Mouse (Mus musculus) spleen, postnatal 14 days (tissue): ENCODE results near the gene Ppcdc.

Experiments used
- DNase-seq, 2 experiments: peaks; one replicate each; pipeline ENCODE4 v3.0.0; 2021 to 2022; ENCODE audit warnings: low spot score in 2 of 2

Gene Ppcdc

GRCm38 (mm10) chr9:57360999-57361398 lies 78.9 kb downstream of the Ppcdc start:
- DNase-seq, result no peak

GRCm38 (mm10) chr9:57354377-57355183 lies 85.3 kb downstream of the Ppcdc start:
- no peak for DNase-seq

- DNase-seq, result no peak
These were observed 88.6 kb downstream of the Ppcdc start for GRCm38 (mm10) chr9:57351277-57351676.

- no peak for DNase-seq
These were observed 94.0 kb downstream of the Ppcdc start for GRCm38 (mm10) chr9:57345902-57346301.

- DNase-seq, result no peak
These were observed 96.2 kb downstream of the Ppcdc start for GRCm38 (mm10) chr9:57343752-57344151.

GRCm38 (mm10) chr9:57342906-57343474 lies 96.9 kb downstream of the Ppcdc start:
- DNase-seq, result no peak

GRCm38 (mm10) chr9:57342186-57342585 lies 97.7 kb downstream of the Ppcdc start:
- no peak for DNase-seq

GRCm38 (mm10) chr9:57340361-57340760 lies 99.6 kb downstream of the Ppcdc start:
- no peak for DNase-seq

- no peak for DNase-seq
These were observed 100.2 kb downstream of the Ppcdc start for GRCm38 (mm10) chr9:57339577-57340210.

GRCm38 (mm10) chr9:57338706-57339105 lies 101.2 kb downstream of the Ppcdc start:
- no peak for DNase-seq
